Mouse (Mus musculus): Measurements from ENCODE around the gene Enox1. TPM values are rescaled to one million over a fixed set of nuclear protein-coding genes. Genes with fewer than 3 reads are reported as not detected.

Enox1 gene
- total RNA-seq, 1 experiment, result 25.3 TPM

GRCm38 (mm10) chr14:77473501-77473900 is 316.9 kb downstream of the Enox1 start:
- H3K4me1 ChIP-seq (ENCODE audit: control insufficient read depth in 2 of 2, insufficient read depth in 2 of 2, low read length in 2 of 2, poor library complexity in 1 of 2), result no peaks in the 10 kb centered on the region
- in situ Hi-C loops (cut with MboI; ENCODE audit: low sequenced_read_pairs in 2 of 2, unreplicated experiment in 2 of 2), result no loop called here
- H3K9ac ChIP-seq (ENCODE audit: insufficient read depth, low read depth, low read length, poor library complexity, severe bottlenecking), result no peak overlapping the region
- TF ChIP-seq ZC3H11A (IDR thresholded peaks at IDR 0.05; ENCODE audit: borderline replicate concordance, low read depth, low read length) (no peak), MAFK (IDR thresholded peaks at IDR 0.05; ENCODE audit: insufficient read depth, low read depth, low read length) (no peak), HCFC1 (IDR thresholded peaks at IDR 0.05; ENCODE audit: borderline replicate concordance, insufficient read depth, low read length) (no peak), ZNF384 (IDR thresholded peaks at IDR 0.05; ENCODE audit: low read depth, low read length) (no peak), CHD2 (IDR thresholded peaks at IDR 0.05; ENCODE audit: low read depth, low read length) (no peak)
- no peak overlapping the region for H3K4me3 ChIP-seq (ENCODE audit: insufficient read depth in 1 of 2, low read depth in 1 of 2, low read length in 2 of 2, poor library complexity in 1 of 2, severe bottlenecking in 1 of 2)
- no peak for DNase-seq (ENCODE audit: low read depth, low spot score)
- no peak overlapping the region for H3K27ac ChIP-seq (ENCODE audit: insufficient read depth, low read depth, low read length, poor library complexity, severe bottlenecking)
- no peaks in the 10 kb centered on the region for H3K36me3 ChIP-seq (ENCODE audit: control insufficient read depth, insufficient read depth, low read length, poor library complexity, severe bottlenecking)
- no peaks in the 10 kb centered on the region for H3K9me3 ChIP-seq (ENCODE audit: control insufficient read depth, insufficient read depth, low read depth, low read length)

- Histone ChIP-seq H3K9me3 (ENCODE audit: control insufficient read depth, insufficient read depth, low read depth, low read length) (no peaks in the 10 kb centered on the region), H3K4me1 (ENCODE audit: control insufficient read depth in 2 of 2, insufficient read depth in 2 of 2, low read length in 2 of 2, poor library complexity in 1 of 2) (no peaks in the 10 kb centered on the region), H3K9ac (ENCODE audit: insufficient read depth, low read depth, low read length, poor library complexity, severe bottlenecking) (no peak overlapping the region), H3K36me3 (ENCODE audit: control insufficient read depth, insufficient read depth, low read length, poor library complexity, severe bottlenecking) (no peaks in the 10 kb centered on the region), H3K27ac (ENCODE audit: insufficient read depth, low read depth, low read length, poor library complexity, severe bottlenecking) (no peak overlapping the region), H3K4me3 (ENCODE audit: insufficient read depth in 1 of 2, low read depth in 1 of 2, low read length in 2 of 2, poor library complexity in 1 of 2, severe bottlenecking in 1 of 2) (no peak overlapping the region)
- no peak for DNase-seq (ENCODE audit: low read depth, low spot score)
- in situ Hi-C loops (cut with MboI; ENCODE audit: low sequenced_read_pairs in 2 of 2, unreplicated experiment in 2 of 2), result no loop called here
- TF ChIP-seq CHD2 (IDR thresholded peaks at IDR 0.05; ENCODE audit: low read depth, low read length) (no peak), HCFC1 (IDR thresholded peaks at IDR 0.05; ENCODE audit: borderline replicate concordance, insufficient read depth, low read length) (no peak), MAFK (IDR thresholded peaks at IDR 0.05; ENCODE audit: insufficient read depth, low read depth, low read length) (no peak), ZC3H11A (IDR thresholded peaks at IDR 0.05; ENCODE audit: borderline replicate concordance, low read depth, low read length) (no peak), ZNF384 (IDR thresholded peaks at IDR 0.05; ENCODE audit: low read depth, low read length) (no peak)
These were observed 317.5 kb downstream of the Enox1 start for GRCm38 (mm10) chr14:77474026-77474425.

- no peaks in the 10 kb centered on the region for H3K9me3 ChIP-seq (ENCODE audit: control insufficient read depth, insufficient read depth, low read depth, low read length)
- no peak overlapping the region for H3K27ac ChIP-seq (ENCODE audit: insufficient read depth, low read depth, low read length, poor library complexity, severe bottlenecking)
- H3K4me3 ChIP-seq (ENCODE audit: insufficient read depth in 1 of 2, low read depth in 1 of 2, low read length in 2 of 2, poor library complexity in 1 of 2, severe bottlenecking in 1 of 2), result no peak overlapping the region
- H3K36me3 ChIP-seq (ENCODE audit: control insufficient read depth, insufficient read depth, low read length, poor library complexity, severe bottlenecking), result no peaks in the 10 kb centered on the region
- no peak for TF ChIP-seq HCFC1 (IDR thresholded peaks at IDR 0.05; ENCODE audit: borderline replicate concordance, insufficient read depth, low read length)
- TF ChIP-seq CHD2 (IDR thresholded peaks at IDR 0.05; ENCODE audit: low read depth, low read length), result no peak
- TF ChIP-seq MAFK (IDR thresholded peaks at IDR 0.05; ENCODE audit: insufficient read depth, low read depth, low read length), result no peak
- no peak for TF ChIP-seq ZC3H11A (IDR thresholded peaks at IDR 0.05; ENCODE audit: borderline replicate concordance, low read depth, low read length)
- no peak for TF ChIP-seq ZNF384 (IDR thresholded peaks at IDR 0.05; ENCODE audit: low read depth, low read length)
- DNase-seq (ENCODE audit: low read depth, low spot score), result no peak
- in situ Hi-C loops (cut with MboI; ENCODE audit: low sequenced_read_pairs in 2 of 2, unreplicated experiment in 2 of 2), result no loop called here
- H3K9ac ChIP-seq (ENCODE audit: insufficient read depth, low read depth, low read length, poor library complexity, severe bottlenecking), result no peak overlapping the region
- no peaks in the 10 kb centered on the region for H3K4me1 ChIP-seq (ENCODE audit: control insufficient read depth in 2 of 2, insufficient read depth in 2 of 2, low read length in 2 of 2, poor library complexity in 1 of 2)
These were observed 318.7 kb downstream of the Enox1 start for GRCm38 (mm10) chr14:77475134-77475820.

GRCm38 (mm10) chr14:77477704-77478103 is 321.1 kb downstream of the Enox1 start:
- Histone ChIP-seq H3K9ac (ENCODE audit: insufficient read depth, low read depth, low read length, poor library complexity, severe bottlenecking) (no peak overlapping the region), H3K4me1 (ENCODE audit: control insufficient read depth in 2 of 2, insufficient read depth in 2 of 2, low read length in 2 of 2, poor library complexity in 1 of 2) (no peaks in the 10 kb centered on the region), H3K27ac (ENCODE audit: insufficient read depth, low read depth, low read length, poor library complexity, severe bottlenecking) (no peak overlapping the region), H3K36me3 (ENCODE audit: control insufficient read depth, insufficient read depth, low read length, poor library complexity, severe bottlenecking) (no peaks in the 10 kb centered on the region), H3K9me3 (ENCODE audit: control insufficient read depth, insufficient read depth, low read depth, low read length) (no peaks in the 10 kb centered on the region), H3K4me3 (ENCODE audit: insufficient read depth in 1 of 2, low read depth in 1 of 2, low read length in 2 of 2, poor library complexity in 1 of 2, severe bottlenecking in 1 of 2) (no peak overlapping the region)
- TF ChIP-seq ZC3H11A (IDR thresholded peaks at IDR 0.05; ENCODE audit: borderline replicate concordance, low read depth, low read length), result no peak
- no peak for TF ChIP-seq ZNF384 (IDR thresholded peaks at IDR 0.05; ENCODE audit: low read depth, low read length)
- TF ChIP-seq CHD2 (IDR thresholded peaks at IDR 0.05; ENCODE audit: low read depth, low read length), result no peak
- no peak for TF ChIP-seq HCFC1 (IDR thresholded peaks at IDR 0.05; ENCODE audit: borderline replicate concordance, insufficient read depth, low read length)
- TF ChIP-seq MAFK (IDR thresholded peaks at IDR 0.05; ENCODE audit: insufficient read depth, low read depth, low read length), result no peak
- in situ Hi-C loops (cut with MboI; ENCODE audit: low sequenced_read_pairs in 2 of 2, unreplicated experiment in 2 of 2), result no loop called here
- DNase-seq (ENCODE audit: low read depth, low spot score), result no peak
